Mouse (Mus musculus) spleen, adult 2 months (tissue): Measurements from ENCODE around the gene Slc30a10.

Experiments used
- CTCF ChIP-seq: fragments of 200-500 bp; IDR thresholded peaks from 2 replicates; pipeline ENCODE4 v1.5.1; 2011; ENCODE audit warnings: mild to moderate bottlenecking, inconsistent platforms; ENCODE audit not compliant: insufficient read depth, insufficient read length, insufficient replicate concordance; ENCODE audit errors: extremely low read depth
- POLR2A ChIP-seq: fragments of 200-500 bp; IDR thresholded peaks from 2 replicates; pipeline ENCODE4 v1.6.1; 2011; ENCODE audit warnings: low read depth, low read length, inconsistent platforms

DNA sequence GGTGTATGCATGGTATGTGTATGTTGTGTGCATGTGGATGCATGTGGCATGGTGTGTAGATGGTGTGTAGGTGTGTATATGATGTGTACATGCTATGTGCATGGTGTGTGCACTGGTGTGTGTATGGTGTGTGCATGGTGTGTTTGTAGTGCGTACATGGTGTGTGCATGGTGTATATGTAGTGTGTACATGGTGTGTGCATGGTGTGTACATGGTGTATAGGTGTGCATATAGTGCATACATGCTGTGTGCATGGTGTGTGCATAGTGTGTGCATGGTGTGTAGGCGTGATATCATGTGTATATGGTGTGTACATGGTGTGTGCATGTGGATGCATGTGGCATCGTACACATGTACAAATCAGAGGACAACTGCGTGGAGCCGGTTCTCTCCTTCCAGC is 56.7 kb downstream of the Slc30a10 start:
- no peak for TF ChIP-seq CTCF
- TF ChIP-seq POLR2A = no peak
